Mouse (Mus musculus): Measurements from ENCODE around the gene Actl6b. TPM values are rescaled to one million over a fixed set of nuclear protein-coding genes. Genes with fewer than 3 reads are reported as not detected.

Gene Actl6b
- total and polyA plus RNA-seq, 3 experiments, result 0.15 TPM; not detected in 2

DNA sequence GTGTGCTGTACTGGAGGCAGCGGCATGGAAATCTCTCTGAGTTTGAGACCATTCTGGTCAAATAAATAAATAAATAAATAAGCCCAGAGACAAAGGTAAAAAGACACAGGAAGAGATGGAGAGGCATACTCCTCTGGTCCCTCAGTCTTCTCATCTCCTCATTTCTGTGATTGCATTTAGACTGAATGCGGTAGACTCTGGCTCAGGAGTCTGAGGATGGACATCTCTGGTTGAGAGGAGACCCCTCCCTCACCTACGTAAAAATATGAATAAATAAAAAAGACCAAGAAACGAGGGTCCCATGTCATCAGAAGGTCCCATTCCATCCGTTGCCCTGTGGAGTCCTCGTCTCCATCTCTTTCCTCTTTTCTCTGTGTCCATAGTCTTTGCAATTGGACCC lies 317 bp upstream of the Actl6b start:
- no peaks in the 10 kb centered on the region for H3K9me3 ChIP-seq (replicated peaks; ENCODE audit: insufficient read depth, low read length)
- no peaks in the 10 kb centered on the region for H3K36me3 ChIP-seq (ENCODE audit: control insufficient read depth in 1 of 2, insufficient read depth in 2 of 2, low read length in 2 of 2)
- 0 out of 4 replicates have a peak, but pooled peaks cover 0 to 4% of the 10 kb centered on the region in 2 experiments for H3K4me1 ChIP-seq (ENCODE audit: control insufficient read depth in 1 of 2, insufficient read depth in 2 of 2, low read length in 2 of 2)
- TF ChIP-seq BHLHE40 (IDR thresholded peaks at IDR 0.05; ENCODE audit: borderline replicate concordance, low read depth, low read length) (no peak), GATA1 (IDR thresholded peaks at IDR 0.05; ENCODE audit: low read depth, low read length) (no peak), MXI1 (IDR thresholded peaks at IDR 0.05; ENCODE audit: low read depth, low read length) (no peak), E2F4 (IDR thresholded peaks at IDR 0.05; ENCODE audit: borderline replicate concordance, low read depth, low read length) (no peak), KAT2A (conservative IDR thresholded peaks at IDR 0.05; ENCODE audit: low read depth, low read length) (no peak), RAD21 (IDR thresholded peaks at IDR 0.05; ENCODE audit: low read depth, low read length) (no peak), TAL1 (IDR thresholded peaks at IDR 0.05; ENCODE audit: low read length) (no peak), MYB (IDR thresholded peaks at IDR 0.05; ENCODE audit: low read depth, low read length) (no peak), USF2 (IDR thresholded peaks at IDR 0.05; ENCODE audit: borderline replicate concordance in 1 of 2, insufficient read depth in 1 of 2, low read depth in 1 of 2, low read length in 2 of 2) (no peak), ZC3H11A (IDR thresholded peaks at IDR 0.05; ENCODE audit: low read depth, low read length) (no peak), ETS1 (IDR thresholded peaks at IDR 0.05; ENCODE audit: low read depth, low read length) (no peak), ZKSCAN1 (IDR thresholded peaks at IDR 0.05; ENCODE audit: low read depth, low read length) (no peak), JUND (IDR thresholded peaks at IDR 0.05; ENCODE audit: low read depth, low read length) (no peak), TCF12 (IDR thresholded peaks at IDR 0.05; ENCODE audit: low read depth, low read length) (no peak), MEF2A (IDR thresholded peaks at IDR 0.05; ENCODE audit: extremely low read depth, insufficient replicate concordance, low read depth, low read length, poor library complexity, severe bottlenecking) (no peak), GABPA (IDR thresholded peaks at IDR 0.05; ENCODE audit: low read depth, low read length) (no peak), MYC (IDR thresholded peaks at IDR 0.05; ENCODE audit: low read depth, low read length) (no peak)
- peaks cover 4 to 9% of the 10 kb centered on the region in 2 experiments for H3K27me3 ChIP-seq (ENCODE audit: control insufficient read depth in 1 of 2, insufficient read depth in 2 of 2, low read length in 2 of 2)
- H3K9ac ChIP-seq (ENCODE audit: control insufficient read depth, low read depth, low read length, poor library complexity, severe bottlenecking), result no peak overlapping the region
- H3K79me2 ChIP-seq (ENCODE audit: control insufficient read depth, insufficient read depth, low read length, poor library complexity), result no peaks in the 10 kb centered on the region
- H3K27ac ChIP-seq (ENCODE audit: control insufficient read depth, low read depth, low read length), result no peak overlapping the region
- no peak overlapping the region for H3K4me3 ChIP-seq (ENCODE audit: control insufficient read depth in 1 of 2, insufficient read depth in 1 of 2, low read depth in 2 of 2, low read length in 2 of 2)
- DNase-seq (ENCODE audit: low read depth, low spot score), result no peak

DNA sequence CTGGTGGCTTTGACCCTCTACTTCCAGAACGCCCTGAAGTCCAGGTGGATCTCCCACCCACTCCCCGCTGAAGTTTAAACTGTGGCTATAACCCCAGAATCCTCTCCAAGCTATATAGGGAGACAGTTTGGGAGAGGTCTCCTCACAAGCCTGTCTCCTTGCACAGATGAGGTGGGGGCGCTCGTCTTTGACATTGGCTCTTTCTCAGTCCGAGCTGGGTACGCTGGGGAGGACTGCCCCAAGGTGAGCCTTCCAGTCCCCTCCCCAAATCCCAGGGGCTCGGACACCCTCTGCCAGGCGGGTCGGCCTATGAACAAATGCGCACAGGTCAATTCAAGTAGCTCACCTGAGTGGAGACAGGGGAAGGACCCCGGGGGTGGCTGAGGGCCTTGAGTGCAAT lies 581 bp downstream of the Actl6b start:
- no peak for DNase-seq (ENCODE audit: low read depth, low spot score)
- Histone ChIP-seq H3K27ac (ENCODE audit: control insufficient read depth, low read depth, low read length) (no peak overlapping the region), H3K27me3 (ENCODE audit: control insufficient read depth in 1 of 2, insufficient read depth in 2 of 2, low read length in 2 of 2) (peaks cover 7 to 16% of the 10 kb centered on the region in 2 experiments), H3K9me3 (replicated peaks; ENCODE audit: insufficient read depth, low read length) (no peaks in the 10 kb centered on the region), H3K4me1 (ENCODE audit: control insufficient read depth in 1 of 2, insufficient read depth in 2 of 2, low read length in 2 of 2) (0 out of 4 replicates have a peak, but pooled peaks cover 0 to 4% of the 10 kb centered on the region in 2 experiments), H3K36me3 (ENCODE audit: control insufficient read depth in 1 of 2, insufficient read depth in 2 of 2, low read length in 2 of 2) (no peaks in the 10 kb centered on the region), H3K79me2 (ENCODE audit: control insufficient read depth, insufficient read depth, low read length, poor library complexity) (no peaks in the 10 kb centered on the region), H3K4me3 (ENCODE audit: control insufficient read depth in 1 of 2, insufficient read depth in 1 of 2, low read depth in 2 of 2, low read length in 2 of 2) (no peak overlapping the region), H3K9ac (ENCODE audit: control insufficient read depth, low read depth, low read length, poor library complexity, severe bottlenecking) (no peak overlapping the region)
- TF ChIP-seq MAX (IDR thresholded peaks at IDR 0.05; ENCODE audit: low read length) (no peak), MYB (IDR thresholded peaks at IDR 0.05; ENCODE audit: low read depth, low read length) (no peak), NELFE (IDR thresholded peaks at IDR 0.05; ENCODE audit: low read depth, low read length) (no peak), ZNF384 (IDR thresholded peaks at IDR 0.05; ENCODE audit: low read depth, low read length) (no peak), TBP (IDR thresholded peaks at IDR 0.05; ENCODE audit: low read depth, low read length) (no peak), USF2 (IDR thresholded peaks at IDR 0.05; ENCODE audit: borderline replicate concordance in 1 of 2, insufficient read depth in 1 of 2, low read depth in 1 of 2, low read length in 2 of 2) (no peak), ELF1 (IDR thresholded peaks at IDR 0.05; ENCODE audit: low read depth, low read length) (no peak), NRF1 (IDR thresholded peaks at IDR 0.05; ENCODE audit: insufficient read depth, low read depth, low read length, poor library complexity, severe bottlenecking) (no peak), POLR2AphosphoS5 (IDR thresholded peaks at IDR 0.05; ENCODE audit: borderline replicate concordance, low read depth, low read length) (no peak), MAZ (IDR thresholded peaks at IDR 0.05; ENCODE audit: low read depth, low read length) (no peak), GABPA (IDR thresholded peaks at IDR 0.05; ENCODE audit: low read depth, low read length) (no peak), MYC (IDR thresholded peaks at IDR 0.05; ENCODE audit: low read depth, low read length) (no peak), ZKSCAN1 (IDR thresholded peaks at IDR 0.05; ENCODE audit: low read depth, low read length) (no peak), ZMIZ1 (IDR thresholded peaks at IDR 0.05; ENCODE audit: low read depth, low read length) (no peak), EP300 (IDR thresholded peaks at IDR 0.05; ENCODE audit: low read depth in 1 of 2, low read length in 2 of 2) (no peak), MAFK (IDR thresholded peaks at IDR 0.05; ENCODE audit: borderline replicate concordance, low read depth, low read length) (no peak), CTCF (IDR thresholded peaks at IDR 0.05 in 2 of 3, conservative IDR thresholded peaks at IDR 0.05 in 1 of 3; ENCODE audit: control insufficient read depth in 1 of 3, insufficient read depth in 1 of 3, low read depth in 2 of 3, low read length in 3 of 3, poor library complexity in 1 of 3, severe bottlenecking in 1 of 3) (no peak), RAD21 (IDR thresholded peaks at IDR 0.05; ENCODE audit: low read depth, low read length) (no peak)

Data from MEL (cell line).